Mouse (Mus musculus): ENCODE measurements around the gene Rnft1.

- no peak for TF ChIP-seq CTCF (IDR thresholded peaks at IDR 0.05; ENCODE audit: low read depth)
- no peak for TF ChIP-seq EP300 (IDR thresholded peaks at IDR 0.05; ENCODE audit: low read depth)
Measured at GRCm38 (mm10) chr11:86543960-86544638, 59.6 kb downstream of the Rnft1 start.
